Mouse (Mus musculus): ENCODE measurements around the gene Prpf4.

- TF ChIP-seq CTCF (conservative IDR thresholded peaks at IDR 0.05; ENCODE audit: low read length): no peak
- no peak for TF ChIP-seq NANOG (IDR thresholded peaks at IDR 0.05; ENCODE audit: borderline replicate concordance, low read length)
- no peak for TF ChIP-seq POU5F1 (IDR thresholded peaks at IDR 0.05; ENCODE audit: borderline replicate concordance, low read length)
Observed at GRCm38 (mm10) chr4:62362437-62362836, 46.2 kb upstream of the Prpf4 start.
